Mouse (Mus musculus): ENCODE measurements around the gene Gm16430. TPM values are rescaled to one million over a fixed set of nuclear protein-coding genes. Genes with fewer than 3 reads are reported as not detected.
"Not testable (repeated sequence)": the region's sequence is repeated elsewhere in the genome, so short reads cannot be mapped to it uniquely, and the experiment has no call there.

The Gm16430 gene
- total RNA-seq (2014; fragmentation: Nextera tagmentation) (not detected in 2 replicates), total RNA-seq (2017) (not detected in 2 replicates)

DNA sequence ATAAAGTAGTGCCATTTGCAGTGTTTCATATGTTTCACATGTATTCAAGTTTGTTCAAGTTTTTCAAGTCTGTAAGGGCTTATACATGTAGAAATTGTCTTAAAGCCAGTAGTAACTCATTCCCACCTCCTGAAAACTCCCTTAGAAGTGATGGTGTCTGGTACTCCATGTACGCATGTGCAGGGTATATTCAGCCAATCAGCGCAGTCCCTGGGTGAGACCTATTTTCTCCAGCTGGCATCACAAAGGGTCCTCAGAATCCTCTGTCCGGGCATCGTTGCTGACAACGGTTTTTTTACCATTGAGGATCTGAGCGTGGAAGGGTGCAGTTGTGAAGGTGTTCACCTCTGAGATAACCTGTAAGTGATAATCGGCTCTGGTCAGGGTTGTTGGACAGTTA lies at the start of gene Gm16430:
TSS of gene Gm16430 (plus strand) at position 301 of the 400 bp plus-strand sequence.
- not testable (repeated sequence) for ATAC-seq (replicated peaks; ENCODE audit: poor library complexity, severe bottlenecking)

Other genes starting within 250 kb of the Gm16430 start
- gene Gm16405, start 91.0 kb upstream of the Gm16430 start, total RNA-seq (2014; fragmentation: Nextera tagmentation), result not detected in 2 replicates
- not detected in 2 replicates for gene Gm16405, start 91.0 kb upstream of the Gm16430 start, total RNA-seq (2017)

Measured in granulocyte monocyte progenitor cell, adult 5-6 weeks (primary cell).